Mouse (Mus musculus): ENCODE data around the gene Tmprss6. TPM values are rescaled to one million over a fixed set of nuclear protein-coding genes. Genes with fewer than 3 reads are reported as not detected.

Gene Tmprss6
- polyA plus RNA-seq, 1 experiment: 0.47 TPM

DNA sequence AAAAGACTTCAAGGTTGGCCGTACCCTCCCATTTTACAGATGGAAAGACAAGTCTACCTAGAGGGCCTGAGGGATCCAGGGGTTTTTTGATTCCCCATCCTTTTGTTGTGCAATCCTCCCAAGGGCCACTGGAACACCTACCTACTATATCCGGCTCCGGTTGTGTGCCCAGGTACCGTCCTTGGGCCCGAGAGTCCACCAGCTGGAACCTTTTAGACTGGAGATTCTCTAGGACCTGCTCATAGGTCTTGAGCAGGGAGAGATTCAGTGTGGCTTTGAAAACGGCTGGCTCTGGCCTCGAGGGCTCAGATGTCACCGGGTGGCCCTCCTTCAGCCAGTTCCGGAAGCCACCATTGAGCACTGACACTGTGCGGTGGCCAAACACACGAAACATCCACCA is 63.3 kb downstream of the Tmprss6 start:
- Histone ChIP-seq H3K4me1 (ENCODE audit: control insufficient read depth, insufficient read depth, low read length) (peaks cover 7% of the 10 kb centered on the region), H3K4me3 (replicated peaks; ENCODE audit: control insufficient read depth, low read depth, low read length) (peak overlapping the region; percentile 91), H3K27ac (ENCODE audit: control insufficient read depth, insufficient read depth, low read depth, low read length, poor library complexity) (peak overlapping the region; percentile 92)
- no peak for TF ChIP-seq POLR2A (IDR thresholded peaks at IDR 0.05; ENCODE audit: borderline replicate concordance, control insufficient read depth, low read depth, low read length)
- TF ChIP-seq CTCF (IDR thresholded peaks at IDR 0.05; ENCODE audit: control insufficient read depth, insufficient read depth, low read length): no peak
- 45% methylated on average over 11 of the region's 11 CpGs for WGBS

DNA sequence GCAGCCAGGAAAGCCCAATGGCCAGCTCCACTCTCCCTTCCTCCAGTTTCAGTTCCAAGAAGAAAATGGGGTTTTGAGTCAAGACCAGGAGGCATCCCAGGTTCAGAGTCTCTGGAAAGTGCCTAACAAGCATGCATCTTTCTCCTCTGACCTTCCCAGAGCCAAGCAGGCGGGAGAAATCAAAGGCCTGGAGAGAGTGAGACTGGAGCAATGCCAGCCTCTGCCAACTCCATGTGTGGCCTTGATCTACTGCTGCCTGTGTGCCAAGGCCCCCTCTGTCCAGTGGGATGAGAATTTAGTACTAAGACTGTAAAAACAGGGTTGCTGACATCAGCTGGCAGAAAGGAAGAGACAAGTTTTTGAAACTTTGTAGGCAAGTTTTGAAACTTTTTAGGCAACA is 64.5 kb downstream of the Tmprss6 start:
- 58% methylated on average over 1 of the region's 1 CpGs for WGBS
- peak overlapping the region; percentile 64 for H3K27ac ChIP-seq (ENCODE audit: control insufficient read depth, insufficient read depth, low read depth, low read length, poor library complexity)
- peaks cover 7% of the 10 kb centered on the region for H3K4me1 ChIP-seq (ENCODE audit: control insufficient read depth, insufficient read depth, low read length)
- H3K4me3 ChIP-seq (replicated peaks; ENCODE audit: control insufficient read depth, low read depth, low read length): peak overlapping the region; percentile 31
- no peak for TF ChIP-seq POLR2A (IDR thresholded peaks at IDR 0.05; ENCODE audit: borderline replicate concordance, control insufficient read depth, low read depth, low read length)

DNA sequence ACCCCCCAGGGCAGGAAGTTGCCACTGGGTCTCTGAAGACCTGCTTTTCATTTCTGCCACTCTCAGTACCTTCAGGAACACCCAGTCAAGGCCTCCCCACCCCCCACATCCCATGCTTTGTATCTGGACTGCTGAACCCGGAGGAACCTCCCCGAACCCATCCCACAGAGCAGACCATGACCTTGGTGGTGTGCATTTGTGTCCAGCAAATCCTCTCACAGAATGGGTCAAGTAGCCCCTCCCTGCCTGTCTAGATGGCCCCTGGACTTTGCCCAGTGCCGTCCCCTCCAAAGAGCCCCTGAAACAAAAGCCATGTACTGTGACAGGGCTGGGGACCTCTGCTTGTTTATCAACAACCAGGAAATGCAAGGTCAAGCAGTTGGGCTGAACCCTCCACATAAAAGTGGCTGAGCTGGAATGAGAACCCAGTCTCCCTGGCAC is 65.1 kb downstream of the Tmprss6 start:
- Histone ChIP-seq H3K4me1 (ENCODE audit: control insufficient read depth, insufficient read depth, low read length) (peaks cover 7% of the 10 kb centered on the region), H3K27ac (ENCODE audit: control insufficient read depth, insufficient read depth, low read depth, low read length, poor library complexity) (peak overlapping the region; percentile 64; the same call in 1 of the 2 replicates), H3K4me3 (replicated peaks; ENCODE audit: control insufficient read depth, low read depth, low read length) (peak overlapping the region; percentile 31)
- WGBS: 82% methylated on average over 3 of the region's 3 CpGs
- TF ChIP-seq POLR2A (IDR thresholded peaks at IDR 0.05; ENCODE audit: borderline replicate concordance, control insufficient read depth, low read depth, low read length): no peak

DNA sequence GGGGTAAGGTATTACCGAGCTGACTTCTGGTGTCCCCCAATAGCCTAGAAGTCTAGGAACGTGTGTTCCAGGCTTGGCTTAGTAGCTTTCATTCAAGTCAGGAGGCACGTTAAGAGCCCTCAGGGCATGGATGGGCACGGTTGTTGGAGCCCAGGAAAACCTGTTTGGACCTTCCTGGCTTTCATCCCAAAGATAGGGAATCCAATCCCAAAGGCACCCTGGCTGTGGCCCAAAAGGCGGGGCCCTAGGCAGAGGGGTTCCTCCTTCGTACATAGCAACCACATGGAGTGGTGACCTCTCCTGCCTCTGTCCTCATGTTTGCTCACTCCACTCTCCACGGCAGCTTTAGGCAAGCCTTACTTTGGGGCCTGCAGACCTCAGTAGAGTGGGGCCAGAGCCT is 66.0 kb downstream of the Tmprss6 start:
- H3K4me1 ChIP-seq (ENCODE audit: control insufficient read depth, insufficient read depth, low read length): peaks cover 7% of the 10 kb centered on the region
- H3K27ac ChIP-seq (ENCODE audit: control insufficient read depth, insufficient read depth, low read depth, low read length, poor library complexity): peak overlapping the region; percentile 30
- TF ChIP-seq POLR2A (IDR thresholded peaks at IDR 0.05; ENCODE audit: borderline replicate concordance, control insufficient read depth, low read depth, low read length): no peak
- no peak for TF ChIP-seq CTCF (IDR thresholded peaks at IDR 0.05; ENCODE audit: control insufficient read depth, insufficient read depth, low read length)
- H3K4me3 ChIP-seq (replicated peaks; ENCODE audit: control insufficient read depth, low read depth, low read length): no peak overlapping the region
- WGBS: 60% methylated on average over 7 of the region's 7 CpGs

DNA sequence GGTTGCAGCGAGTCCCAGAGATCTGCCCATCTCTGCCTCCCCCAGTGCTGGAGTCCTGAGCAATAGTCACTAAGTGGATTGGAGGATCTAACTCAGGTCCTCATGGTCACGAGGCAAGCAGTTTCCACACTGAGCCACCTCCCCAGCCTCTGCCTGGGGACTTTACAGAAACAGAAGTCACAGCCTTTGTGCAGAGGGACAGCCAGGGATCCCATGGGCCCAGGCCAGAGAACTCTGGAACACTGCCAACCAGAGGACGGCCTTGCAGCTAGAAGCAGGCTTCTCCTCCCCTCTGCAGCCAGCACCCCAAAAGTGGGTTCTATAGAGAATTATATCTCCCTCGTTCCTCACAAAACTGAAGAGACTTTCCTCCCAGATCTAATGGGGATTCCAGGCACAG is 66.5 kb downstream of the Tmprss6 start:
- 18% methylated on average over 4 of the region's 4 CpGs for WGBS
- TF ChIP-seq POLR2A (IDR thresholded peaks at IDR 0.05; ENCODE audit: borderline replicate concordance, control insufficient read depth, low read depth, low read length) (no peak), CTCF (IDR thresholded peaks at IDR 0.05; ENCODE audit: control insufficient read depth, insufficient read depth, low read length) (no peak)
- peak overlapping the region; percentile 65 for H3K27ac ChIP-seq (ENCODE audit: control insufficient read depth, insufficient read depth, low read depth, low read length, poor library complexity)
- H3K4me1 ChIP-seq (ENCODE audit: control insufficient read depth, insufficient read depth, low read length): peaks cover 7% of the 10 kb centered on the region
- H3K4me3 ChIP-seq (replicated peaks; ENCODE audit: control insufficient read depth, low read depth, low read length): no peak overlapping the region

DNA sequence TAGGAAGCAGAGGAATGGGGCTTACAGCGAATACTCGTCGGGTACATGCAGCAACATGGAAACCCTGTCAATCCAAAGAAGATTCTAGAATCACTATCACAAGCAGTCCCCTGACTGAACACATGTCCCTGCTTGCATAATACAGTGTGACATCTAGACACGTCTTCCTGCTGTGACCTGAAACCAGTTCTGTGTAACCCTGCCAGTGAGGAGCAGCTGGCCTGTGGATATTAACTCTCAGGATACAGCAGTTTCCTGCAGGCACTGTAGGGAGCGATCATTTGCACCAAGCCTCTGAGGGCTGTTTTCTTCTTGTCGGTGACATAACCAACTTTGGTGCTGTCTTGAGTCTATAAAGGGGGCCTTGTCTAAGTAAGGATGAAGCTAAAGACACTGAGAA is 67.1 kb downstream of the Tmprss6 start:
- TF ChIP-seq CTCF (IDR thresholded peaks at IDR 0.05; ENCODE audit: control insufficient read depth, insufficient read depth, low read length) (no peak), POLR2A (IDR thresholded peaks at IDR 0.05; ENCODE audit: borderline replicate concordance, control insufficient read depth, low read depth, low read length) (no peak)
- Histone ChIP-seq H3K4me3 (replicated peaks; ENCODE audit: control insufficient read depth, low read depth, low read length) (no peak overlapping the region), H3K4me1 (ENCODE audit: control insufficient read depth, insufficient read depth, low read length) (peaks cover 7% of the 10 kb centered on the region), H3K27ac (ENCODE audit: control insufficient read depth, insufficient read depth, low read depth, low read length, poor library complexity) (peak overlapping the region; percentile 65)
- 37% methylated on average over 6 of the region's 6 CpGs for WGBS

DNA sequence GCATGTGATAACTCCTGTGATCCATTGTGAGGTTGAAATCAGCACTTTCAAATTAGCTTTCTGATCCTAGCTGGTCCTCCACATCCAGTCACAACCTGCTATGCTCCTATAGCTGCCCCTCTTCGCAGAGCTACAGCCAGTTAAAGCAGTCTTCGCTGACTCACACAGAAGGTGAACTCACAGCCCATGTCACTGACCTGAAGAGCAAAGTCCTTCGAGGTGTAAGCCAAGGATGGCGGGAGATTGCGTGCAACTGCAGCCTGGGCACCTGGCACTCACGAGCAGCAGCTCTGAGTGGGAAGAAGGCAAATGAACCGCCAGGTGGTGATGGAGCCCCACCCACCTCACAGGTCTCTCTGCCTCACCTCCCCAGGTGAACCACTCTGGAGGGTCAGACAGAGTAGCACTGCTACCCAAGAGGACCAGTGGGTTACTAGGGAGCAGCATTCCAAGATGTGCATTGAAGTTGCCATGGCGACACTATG is 72.9 kb downstream of the Tmprss6 start, which contains the start of gene Tex33:
Tex33 (minus strand) TSS at position 435 of the 485 bp plus-strand sequence.
- TF ChIP-seq CTCF (IDR thresholded peaks at IDR 0.05; ENCODE audit: control insufficient read depth, insufficient read depth, low read length) (no peak), POLR2A (IDR thresholded peaks at IDR 0.05; ENCODE audit: borderline replicate concordance, control insufficient read depth, low read depth, low read length) (no peak)
- no peak within 1 kb of the TSS for H3K4me3 ChIP-seq (replicated peaks; ENCODE audit: control insufficient read depth, low read depth, low read length)
- no peak within 1 kb of the TSS for H3K27ac ChIP-seq (ENCODE audit: control insufficient read depth, insufficient read depth, low read depth, low read length, poor library complexity)
- 91% methylated on average over 8 of the region's 8 CpGs for WGBS
- no peaks in the 10 kb centered on the region for H3K4me1 ChIP-seq (ENCODE audit: control insufficient read depth, insufficient read depth, low read length)

DNA sequence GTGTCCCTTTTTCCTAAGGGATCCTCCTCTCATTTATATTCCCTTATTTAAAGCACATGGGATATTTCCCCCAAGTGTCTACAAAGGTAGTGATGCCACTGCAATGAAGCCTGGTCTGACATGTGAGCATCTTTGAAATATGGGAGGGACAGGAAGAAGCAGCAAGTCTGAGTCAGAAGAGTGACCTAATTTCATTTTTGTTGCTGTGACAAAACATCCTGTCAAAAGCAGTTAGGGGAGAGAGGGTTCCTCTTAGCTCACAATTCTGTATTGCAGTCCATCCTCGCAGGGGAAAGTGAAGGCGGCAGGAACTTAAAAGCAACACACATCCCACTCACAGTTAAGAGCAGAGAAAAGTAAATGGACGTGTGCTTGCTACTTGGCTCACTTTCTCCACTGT is 77.6 kb downstream of the Tmprss6 start:
- WGBS: 30% methylated on average over 3 of the region's 3 CpGs
- Histone ChIP-seq H3K4me3 (replicated peaks; ENCODE audit: control insufficient read depth, low read depth, low read length) (no peak overlapping the region), H3K4me1 (ENCODE audit: control insufficient read depth, insufficient read depth, low read length) (no peaks in the 10 kb centered on the region; the same call in 1 of the 2 replicates), H3K27ac (ENCODE audit: control insufficient read depth, insufficient read depth, low read depth, low read length, poor library complexity) (peak overlapping the region; percentile 43)
- no peak for TF ChIP-seq POLR2A (IDR thresholded peaks at IDR 0.05; ENCODE audit: borderline replicate concordance, control insufficient read depth, low read depth, low read length)

Other genes starting within 250 kb of the Tmprss6 start
- 131 and 294 TPM in 2 replicates for gene Ncf4, start 223.8 kb downstream of the Tmprss6 start, polyA plus RNA-seq (2011; ENCODE audit: insufficient read depth, insufficient read length, low replicate concordance, missing spikeins)
- 1.6 and 5.3 TPM in 2 replicates for gene Csf2rb2, start 162.9 kb downstream of the Tmprss6 start, polyA plus RNA-seq (2011; ENCODE audit: insufficient read depth, insufficient read length, low replicate concordance, missing spikeins)
- gene Csf2rb, start 142.9 kb downstream of the Tmprss6 start, polyA plus RNA-seq (2011; ENCODE audit: insufficient read depth, insufficient read length, low replicate concordance, missing spikeins): 7.9 and 28.6 TPM in 2 replicates
- gene Tex33, start 72.7 kb downstream of the Tmprss6 start, polyA plus RNA-seq (2011; ENCODE audit: insufficient read depth, insufficient read length, low replicate concordance, missing spikeins): not detected in 2 replicates
- gene Tst, start 62.7 kb downstream of the Tmprss6 start, polyA plus RNA-seq (2011; ENCODE audit: insufficient read depth, insufficient read length, low replicate concordance, missing spikeins): 14.5 and 23.8 TPM in 2 replicates
- gene Mpst, start 62.2 kb downstream of the Tmprss6 start, polyA plus RNA-seq (2011; ENCODE audit: insufficient read depth, insufficient read length, low replicate concordance, missing spikeins): 49.5 and 50.1 TPM in 2 replicates
- 14.7 and 14.8 TPM in 2 replicates for gene Kctd17, start 40.1 kb downstream of the Tmprss6 start, polyA plus RNA-seq (2011; ENCODE audit: insufficient read depth, insufficient read length, low replicate concordance, missing spikeins)
- gene Il2rb, start 26.6 kb upstream of the Tmprss6 start, polyA plus RNA-seq (2011; ENCODE audit: insufficient read depth, insufficient read length, low replicate concordance, missing spikeins): 3.9 and 7.6 TPM in 2 replicates
- gene C1qtnf6, start 62.8 kb upstream of the Tmprss6 start, polyA plus RNA-seq (2011; ENCODE audit: insufficient read depth, insufficient read length, low replicate concordance, missing spikeins): 2.4 and 2.7 TPM in 2 replicates
- not detected in 2 replicates for gene Sstr3, start 76.1 kb upstream of the Tmprss6 start, polyA plus RNA-seq (2011; ENCODE audit: insufficient read depth, insufficient read length, low replicate concordance, missing spikeins)
- 94.5 and 156 TPM in 2 replicates for gene Rac2, start 104.1 kb upstream of the Tmprss6 start, polyA plus RNA-seq (2011; ENCODE audit: insufficient read depth, insufficient read length, low replicate concordance, missing spikeins)
- gene Cyth4, start 128.4 kb upstream of the Tmprss6 start, polyA plus RNA-seq (2011; ENCODE audit: insufficient read depth, insufficient read length, low replicate concordance, missing spikeins): 49.8 and 105 TPM in 2 replicates